Mouse (Mus musculus) MEL (cell line): ENCODE data around the gene Krt7. TPM values are rescaled to one million over a fixed set of nuclear protein-coding genes. Genes with fewer than 3 reads are reported as not detected.

Experiments used
- DNase-seq: peaks from one replicate; pipeline ENCODE4 v3.0.0; 2011; ENCODE audit warnings: low read depth, low spot score
- H3K27ac ChIP-seq: 2 replicates; pipeline ENCODE4 v1.5.1; 2012; ENCODE audit warnings: low read depth, mild to moderate bottlenecking, control low read depth, low read length, moderate library complexity; ENCODE audit not compliant: control insufficient read depth
- H3K27me3 ChIP-seq, 2 experiments: fragments of 150-350 bp in 1 of 2; sonication (generic) in 1 of 2; 2 replicates each; pipeline ENCODE4 v1.6.1; 2012; ENCODE audit warnings: low read length in 2 of 2, mild to moderate bottlenecking in 2 of 2, improper control_type of control experiment in 1 of 2, moderate library complexity in 1 of 2; ENCODE audit not compliant: insufficient read depth in 2 of 2, control insufficient read depth in 1 of 2
- H3K36me3 ChIP-seq, 2 experiments: 2 replicates each; pipeline ENCODE4 v1.6.1; 2012 to 2014; ENCODE audit warnings: low read length in 2 of 2, improper control_type of control experiment in 1 of 2, inconsistent platforms in 1 of 2, mild to moderate bottlenecking in 1 of 2; ENCODE audit not compliant: insufficient read depth in 2 of 2, control insufficient read depth in 1 of 2
- H3K4me1 ChIP-seq, 2 experiments: fragments of 150-350 bp in 1 of 2; sonication (generic) in 1 of 2; 2 replicates each; pipeline ENCODE4 v1.6.1; 2012; ENCODE audit warnings: low read length in 2 of 2, improper control_type of control experiment in 1 of 2, mild to moderate bottlenecking in 1 of 2; ENCODE audit not compliant: insufficient read depth in 2 of 2, control insufficient read depth in 1 of 2
- H3K4me3 ChIP-seq, 2 experiments: fragments of 150-350 bp in 1 of 2; sonication (generic) in 1 of 2; 2 replicates each; pipeline ENCODE4 v1.5.1; 2012; ENCODE audit warnings: low read depth in 2 of 2, low read length in 2 of 2, mild to moderate bottlenecking in 2 of 2, moderate library complexity in 2 of 2, control low read depth in 1 of 2, improper control_type of control experiment in 1 of 2; ENCODE audit not compliant: control insufficient read depth in 1 of 2, insufficient read depth in 1 of 2
- H3K79me2 ChIP-seq: 2 replicates; pipeline ENCODE4 v1.6.1; 2012; ENCODE audit warnings: mild to moderate bottlenecking, low read length, moderate library complexity; ENCODE audit not compliant: control insufficient read depth, poor library complexity, insufficient read depth
- H3K9ac ChIP-seq: 2 replicates; pipeline ENCODE4 v1.6.1; 2012; ENCODE audit warnings: low read depth, mild to moderate bottlenecking, control low read depth, low read length, moderate library complexity; ENCODE audit not compliant: control insufficient read depth, poor library complexity, severe bottlenecking
- H3K9me3 ChIP-seq: fragments of 150-350 bp; sonication (generic); replicated peaks from 2 replicates; pipeline ENCODE4 v1.6.1; 2012; ENCODE audit warnings: mild to moderate bottlenecking, low read length, improper control_type of control experiment, moderate library complexity; ENCODE audit not compliant: insufficient read depth
- BHLHE40 ChIP-seq: IDR thresholded peaks from 2 replicates; pipeline ENCODE4 v1.6.1; 2012; ENCODE audit warnings: low read depth, mild to moderate bottlenecking, inconsistent platforms, low read length, improper control_type of control experiment, borderline replicate concordance
- CHD2 ChIP-seq: IDR thresholded peaks from 2 replicates; pipeline ENCODE4 v1.6.1; 2011; ENCODE audit warnings: low read length, improper control_type of control experiment
- CTCF ChIP-seq, 3 experiments: IDR thresholded peaks in 2 of 3; conservative IDR thresholded peaks in 1 of 3; 2 replicates each; pipeline ENCODE4 v1.5.1; 2011 to 2012; ENCODE audit warnings: low read length in 3 of 3, low read depth in 2 of 3, mild to moderate bottlenecking in 2 of 3, improper control_type of control experiment in 1 of 3, inconsistent platforms in 1 of 3, mixed read lengths in 1 of 3, moderate library complexity in 1 of 3; ENCODE audit not compliant: control insufficient read depth in 1 of 3, insufficient read depth in 1 of 3, poor library complexity in 1 of 3, severe bottlenecking in 1 of 3
- E2F4 ChIP-seq: IDR thresholded peaks from 2 replicates; pipeline ENCODE4 v1.6.1; 2011; ENCODE audit warnings: low read depth, low read length, improper control_type of control experiment, borderline replicate concordance
- ELF1 ChIP-seq: IDR thresholded peaks from 2 replicates; pipeline ENCODE4 v1.6.1; 2014; ENCODE audit warnings: low read depth, mild to moderate bottlenecking, inconsistent platforms, low read length, improper control_type of control experiment, moderate library complexity
- EP300 ChIP-seq, 2 experiments: IDR thresholded peaks; 2 replicates each; pipeline ENCODE4 v1.6.1; 2011; ENCODE audit warnings: improper control_type of control experiment in 2 of 2, low read length in 2 of 2, low read depth in 1 of 2, mild to moderate bottlenecking in 1 of 2
- ETS1 ChIP-seq: IDR thresholded peaks from 2 replicates; pipeline ENCODE4 v1.6.1; 2012; ENCODE audit warnings: low read depth, mild to moderate bottlenecking, inconsistent platforms, low read length, improper control_type of control experiment, moderate library complexity
- GATA1 ChIP-seq: IDR thresholded peaks from 2 replicates; pipeline ENCODE4 v1.6.1; 2011; ENCODE audit warnings: low read depth, low read length, improper control_type of control experiment
- KAT2A ChIP-seq: conservative IDR thresholded peaks from 2 replicates; pipeline ENCODE4 v1.6.1; 2012; ENCODE audit warnings: low read depth, low read length, improper control_type of control experiment, inconsistent platforms
- MAFK ChIP-seq: IDR thresholded peaks from 2 replicates; pipeline ENCODE4 v1.6.1; 2011; ENCODE audit warnings: low read depth, mild to moderate bottlenecking, low read length, improper control_type of control experiment, borderline replicate concordance
- MEF2A ChIP-seq: IDR thresholded peaks from 2 replicates; pipeline ENCODE4 v1.6.1; 2014; ENCODE audit warnings: low read depth, mild to moderate bottlenecking, inconsistent platforms, low read length, improper control_type of control experiment; ENCODE audit not compliant: poor library complexity, insufficient replicate concordance, severe bottlenecking; ENCODE audit errors: extremely low read depth
- MXI1 ChIP-seq: IDR thresholded peaks from 2 replicates; pipeline ENCODE4 v1.6.1; 2011; ENCODE audit warnings: mild to moderate bottlenecking, low read depth, low read length, improper control_type of control experiment
- NELFE ChIP-seq: IDR thresholded peaks from 2 replicates; pipeline ENCODE4 v1.6.1; 2011; ENCODE audit warnings: low read depth, low read length, improper control_type of control experiment
- RAD21 ChIP-seq: IDR thresholded peaks from 2 replicates; pipeline ENCODE4 v1.6.1; 2011; ENCODE audit warnings: mild to moderate bottlenecking, low read depth, low read length, improper control_type of control experiment
- SMC3 ChIP-seq: IDR thresholded peaks from 2 replicates; pipeline ENCODE4 v1.6.1; 2011; ENCODE audit warnings: low read depth, low read length, improper control_type of control experiment
- USF1 ChIP-seq: IDR thresholded peaks from 2 replicates; pipeline ENCODE4 v1.6.1; 2014; ENCODE audit warnings: low read depth, mild to moderate bottlenecking, inconsistent platforms, low read length, improper control_type of control experiment, moderate library complexity
- ZKSCAN1 ChIP-seq: IDR thresholded peaks from 2 replicates; pipeline ENCODE4 v1.6.1; 2012; ENCODE audit warnings: low read depth, mild to moderate bottlenecking, inconsistent platforms, low read length, improper control_type of control experiment, moderate library complexity
- ZMIZ1 ChIP-seq: IDR thresholded peaks from 2 replicates; pipeline ENCODE4 v1.6.1; 2012; ENCODE audit warnings: low read depth, mild to moderate bottlenecking, inconsistent platforms, low read length, improper control_type of control experiment, moderate library complexity
- polyA plus RNA-seq, 2 experiments: library from polyadenylated mRNA; stranded (reverse) in 1 of 2; unstranded in 1 of 2; fragments of >175 nt in 1 of 2; fragments of >200 nt in 1 of 2; gene quantifications; 2 replicates each; pipeline versions ENCODE4 v1.2.1 to v1.2.4; 2012; ENCODE audit warnings: low replicate concordance in 2 of 2, low read depth in 1 of 2; ENCODE audit not compliant: insufficient read length in 2 of 2, insufficient read depth in 1 of 2, missing spikeins in 1 of 2
- total RNA-seq: library from RNA; depleted of rRNA; stranded (reverse); fragments of 300-350 nt; gene quantifications from 2 replicates; pipeline ENCODE4 v1.2.3, GENCODE M21; 2012

The Krt7 gene
- total and polyA plus RNA-seq, 3 experiments: 0.03 to 0.04 TPM; not detected in 1

GRCm38 (mm10) chr15:101459283-101459682 lies 48.4 kb downstream of the Krt7 start:
- Histone ChIP-seq H3K4me1 (no peaks in the 10 kb centered on the region), H3K9me3 (no peaks in the 10 kb centered on the region), H3K27ac (no peak overlapping the region), H3K79me2 (no peaks in the 10 kb centered on the region), H3K9ac (no peak overlapping the region), H3K27me3 (no peaks in the 10 kb centered on the region), H3K36me3 (no peaks in the 10 kb centered on the region), H3K4me3 (no peak overlapping the region)
- no peak for TF ChIP-seq BHLHE40
- peak; percentile 20 to 47 (median 43); a peak in 4 of 6 replicates for TF ChIP-seq CTCF (IDR thresholded peaks at IDR 0.05 in 2 of 3, conservative IDR thresholded peaks at IDR 0.05 in 1 of 3; ENCODE audit: control insufficient read depth in 1 of 3, insufficient read depth in 1 of 3, low read depth in 2 of 3, low read length in 3 of 3, poor library complexity in 1 of 3, severe bottlenecking in 1 of 3)
- DNase-seq: no peak

- DNase-seq: no peak
- Histone ChIP-seq H3K27ac (no peak within 1 kb of the TSS), H3K9me3 (no peaks in the 10 kb centered on the region), H3K4me1 (no peaks in the 10 kb centered on the region), H3K4me3 (no peak within 1 kb of the TSS), H3K79me2 (no peaks in the 10 kb centered on the region), H3K27me3 (peaks cover 0 to 2% of the 10 kb centered on the region in 2 experiments; a peak in 1 of 4 replicates), H3K36me3 (no peaks in the 10 kb centered on the region), H3K9ac (no peak within 1 kb of the TSS)
- TF ChIP-seq RAD21: no peak
- TF ChIP-seq NELFE: no peak
- no peak for TF ChIP-seq ETS1
- no peak for TF ChIP-seq E2F4
- TF ChIP-seq CTCF (IDR thresholded peaks at IDR 0.05 in 2 of 3, conservative IDR thresholded peaks at IDR 0.05 in 1 of 3; ENCODE audit: control insufficient read depth in 1 of 3, insufficient read depth in 1 of 3, low read depth in 2 of 3, low read length in 3 of 3, poor library complexity in 1 of 3, severe bottlenecking in 1 of 3): no peak
- TF ChIP-seq MEF2A: no peak
- no peak for TF ChIP-seq EP300 (IDR thresholded peaks at IDR 0.05; ENCODE audit: low read depth in 1 of 2, low read length in 2 of 2)
- no peak for TF ChIP-seq ELF1
- no peak for TF ChIP-seq MAFK
- TF ChIP-seq SMC3: no peak
- no peak for TF ChIP-seq USF1
- no peak for TF ChIP-seq CHD2
- TF ChIP-seq ZMIZ1: no peak
- no peak for TF ChIP-seq KAT2A
- no peak for TF ChIP-seq ZKSCAN1
- no peak for TF ChIP-seq MXI1
- no peak for TF ChIP-seq GATA1
These were observed 52.8 kb downstream of the Krt7 start, which contains the start of gene Krt81 for GRCm38 (mm10) chr15:101463651-101464050. TSS of gene Krt81 (minus strand) at chr15:101463751.
